Mouse (Mus musculus) G1E (cell line): ENCODE results near the gene Cradd.

ENCODE experiments used
- CTCF ChIP-seq: IDR thresholded peaks from 2 replicates; pipeline ENCODE4 v1.5.1; 2012; ENCODE audit warnings: low read depth, low read length, inconsistent platforms, mixed read lengths
- GATA1 ChIP-seq: IDR thresholded peaks from 2 replicates; pipeline ENCODE4 v1.6.1; 2012; ENCODE audit warnings: borderline replicate concordance, low read length, inconsistent platforms, mixed read lengths
- POLR2AphosphoS5 ChIP-seq: IDR thresholded peaks from 2 replicates; pipeline ENCODE4 v1.6.1; 2012; ENCODE audit warnings: low read depth, low read length, inconsistent platforms; ENCODE audit not compliant: insufficient replicate concordance
- TAL1 ChIP-seq: conservative IDR thresholded peaks from 2 replicates; pipeline ENCODE4 v1.6.1; 2012; ENCODE audit warnings: low read depth, low read length, inconsistent platforms, mixed read lengths

DNA sequence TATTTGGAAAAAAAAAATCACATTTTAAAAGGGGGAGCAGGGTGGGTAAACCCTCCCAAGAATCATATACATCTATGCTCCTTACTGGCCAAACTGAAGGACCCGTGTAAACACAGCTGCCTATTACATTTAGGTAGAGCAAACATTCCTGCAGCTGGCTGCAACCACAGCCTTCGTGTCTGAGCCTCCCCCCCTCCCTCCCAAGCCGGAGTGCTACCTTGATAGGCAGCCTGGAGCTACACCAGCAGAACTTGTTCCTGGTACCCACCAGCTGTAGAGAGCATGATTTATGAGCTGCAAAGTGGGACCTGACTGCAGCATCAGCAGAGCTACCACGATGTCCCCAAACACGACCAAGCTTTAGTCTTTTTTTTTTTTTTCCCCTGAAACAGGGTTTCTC, 9.9 kb downstream of the Cradd start:
- TF ChIP-seq GATA1 (no peak), CTCF (no peak), POLR2AphosphoS5 (no peak), TAL1 (no peak)
